Mouse (Mus musculus): ENCODE results near the gene Emcn.

DNA sequence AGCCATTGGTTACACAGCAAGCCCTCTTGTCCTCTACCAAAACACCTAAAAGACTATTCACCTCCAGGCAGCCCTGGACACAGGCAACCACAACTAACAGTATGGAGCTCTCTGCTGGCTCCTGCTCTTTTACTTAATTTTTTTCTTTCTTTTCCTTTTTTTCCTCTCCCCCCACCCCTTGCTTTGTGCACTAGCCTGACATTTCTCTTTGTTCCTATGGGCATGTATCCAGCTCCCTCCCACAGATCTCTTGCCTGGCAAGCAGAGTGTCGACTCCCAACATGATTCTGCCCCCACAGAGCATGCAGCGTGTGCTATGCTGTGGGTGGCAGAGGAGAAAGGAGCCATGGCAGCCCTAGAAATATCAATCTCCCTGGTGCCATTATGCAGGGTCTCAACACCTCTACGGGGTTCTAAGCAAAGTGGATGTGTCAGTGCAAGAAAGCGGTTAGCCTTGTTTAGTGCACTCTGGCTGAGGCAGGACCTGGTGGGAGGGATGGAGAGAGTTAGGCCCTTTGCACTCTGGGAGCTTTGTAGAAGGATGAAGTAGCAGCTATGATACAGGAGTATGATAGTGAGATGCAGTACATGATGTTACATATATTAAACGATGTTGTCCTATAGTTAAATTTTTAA, 74.7 kb downstream of the Emcn start:
- no peak for TF ChIP-seq GATA1 (IDR thresholded peaks at IDR 0.05; ENCODE audit: low read length)
- TF ChIP-seq TAL1 (IDR thresholded peaks at IDR 0.05; ENCODE audit: low read length): no peak
